Mouse (Mus musculus) cerebellum, adult 11 months (tissue): ENCODE measurements around the gene Cd28.

Source experiments
- DNase-seq: peaks from one replicate; pipeline ENCODE4 v3.0.0; 2022

The Cd28 gene

DNA sequence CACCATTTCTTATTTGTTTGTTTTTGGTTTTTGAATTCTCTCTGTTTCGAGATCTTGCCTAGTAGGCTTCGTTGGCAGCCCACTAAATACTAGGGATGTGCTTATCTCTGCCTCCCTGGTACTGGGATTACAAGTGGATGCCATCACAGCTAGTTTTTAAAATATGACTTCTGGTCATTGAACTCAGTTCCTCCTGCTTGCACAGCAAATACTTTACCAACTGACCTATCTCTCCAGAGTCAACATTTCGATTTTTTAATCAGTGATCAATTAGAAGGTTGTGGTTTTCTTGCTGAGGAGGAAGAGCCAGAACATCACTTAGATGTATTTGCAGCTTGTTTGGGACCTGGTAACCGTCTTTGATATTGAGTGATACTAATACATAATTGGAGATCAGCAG lies 34.4 kb downstream of the Cd28 start:
- no peak for DNase-seq

DNA sequence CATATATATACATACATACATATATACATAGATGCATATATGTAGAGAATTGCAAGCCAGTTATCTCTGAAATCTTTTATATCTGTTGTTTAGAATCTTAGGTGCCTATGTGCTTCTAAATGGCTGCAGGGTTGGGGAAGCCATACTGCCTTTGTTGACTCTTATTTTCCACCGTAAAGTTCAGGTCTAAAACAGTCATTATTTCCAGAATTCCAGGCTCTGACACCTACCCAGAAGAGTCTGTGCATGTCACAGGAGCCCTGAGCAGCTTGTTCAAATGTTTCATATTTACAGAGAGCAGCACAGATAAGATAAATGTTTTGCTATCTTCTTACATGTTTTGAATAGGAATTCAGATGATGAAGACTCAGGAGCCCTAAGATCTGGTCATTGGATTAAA lies 36.4 kb downstream of the Cd28 start:
- DNase-seq = no peak

DNA sequence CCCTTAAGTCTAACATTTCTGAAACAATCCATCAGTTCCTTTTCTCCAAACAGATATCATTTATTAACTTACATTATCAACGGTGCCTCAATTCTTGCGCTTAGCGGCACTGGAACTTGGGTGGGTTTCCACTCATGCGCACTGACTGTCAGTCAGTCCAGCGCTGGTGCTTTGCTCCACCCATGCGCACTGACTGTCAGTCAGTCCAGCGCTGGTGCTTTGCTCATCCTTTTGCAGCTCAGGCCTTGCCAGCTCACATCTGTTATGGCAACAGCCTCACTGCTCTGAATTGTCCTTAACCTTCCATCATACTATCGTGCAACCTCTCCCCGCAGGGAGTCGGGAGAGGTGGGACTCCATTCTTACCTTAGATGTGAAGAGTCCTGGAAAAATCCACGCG lies 37.4 kb downstream of the Cd28 start:
- DNase-seq = no peak

DNA sequence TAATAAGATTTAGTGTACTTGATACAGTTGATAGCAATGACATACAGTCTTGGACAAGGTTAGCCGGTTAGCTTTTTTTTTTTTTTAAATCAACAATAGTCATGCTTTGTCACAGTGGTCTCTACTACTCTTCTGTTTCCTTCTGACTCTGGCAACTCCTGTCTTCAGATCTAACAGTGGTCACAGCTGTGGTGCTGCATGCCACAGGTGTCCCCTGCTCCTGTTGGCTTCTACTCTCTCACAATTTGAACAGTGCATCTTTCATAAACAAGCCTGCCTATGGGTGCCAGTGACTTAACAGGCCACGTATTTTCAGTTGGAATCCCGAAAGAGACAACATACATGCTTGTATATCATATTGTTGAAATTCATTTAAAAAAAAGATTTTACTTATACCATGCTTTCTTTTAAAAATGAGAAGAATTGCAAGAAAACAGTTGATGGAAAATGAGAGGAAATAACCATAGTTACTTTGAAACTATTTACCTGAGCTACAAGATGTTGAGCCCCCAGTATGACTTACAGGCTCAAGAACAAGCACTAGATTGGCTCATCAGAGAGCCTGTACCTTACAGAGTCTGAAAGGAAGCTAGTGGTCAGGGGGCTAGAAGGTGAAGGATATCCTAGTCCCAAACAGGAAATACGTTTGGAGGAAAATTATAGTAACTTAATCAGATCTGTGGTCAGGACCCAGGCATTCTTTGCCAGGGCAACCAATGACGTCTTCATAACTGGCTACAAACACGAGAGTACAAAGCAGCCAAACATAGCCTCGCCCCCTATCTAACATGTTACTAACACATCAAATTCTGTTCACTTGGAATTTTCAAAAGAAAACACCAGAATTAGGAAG lies 39.0 kb downstream of the Cd28 start:
- DNase-seq = no peak

DNA sequence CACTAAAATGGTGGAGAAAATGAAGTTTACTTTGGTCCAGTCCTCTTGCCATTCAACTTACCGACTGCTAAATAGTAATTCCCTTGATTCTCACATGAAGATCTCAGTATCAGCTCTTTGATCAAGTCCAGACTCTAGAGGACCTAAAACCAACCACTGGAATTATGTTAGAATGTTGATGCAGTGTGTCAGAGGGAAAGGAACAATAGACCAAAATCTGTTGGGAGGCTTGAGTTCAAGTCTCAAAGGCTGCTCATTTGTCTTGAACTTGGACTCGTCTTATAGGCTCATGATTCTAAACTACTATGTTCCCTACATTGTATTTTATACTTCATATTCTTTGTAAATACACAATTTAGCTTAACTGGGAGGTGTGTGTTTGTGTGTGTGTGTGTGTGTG lies 41.0 kb downstream of the Cd28 start:
- DNase-seq = no peak

DNA sequence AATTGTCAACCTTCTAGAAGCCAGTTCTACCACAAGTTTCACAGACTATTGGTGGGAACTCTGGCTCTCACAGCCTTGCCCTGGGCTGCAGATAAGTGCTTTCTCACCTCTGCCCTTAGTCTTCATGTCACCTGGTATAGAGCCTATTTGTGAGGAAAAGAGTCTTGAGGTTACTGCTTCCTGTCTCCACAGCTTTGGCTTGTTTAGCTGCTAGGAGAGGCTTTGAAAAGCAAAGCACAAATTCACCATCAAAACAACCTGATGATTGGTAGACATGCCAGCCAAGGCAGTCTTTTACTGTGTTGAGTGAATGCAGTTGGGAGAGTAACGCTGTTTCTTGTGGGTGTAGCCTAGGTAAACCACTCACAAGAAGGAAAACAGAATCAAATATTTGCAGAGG lies 41.6 kb downstream of the Cd28 start:
- DNase-seq = no peak

DNA sequence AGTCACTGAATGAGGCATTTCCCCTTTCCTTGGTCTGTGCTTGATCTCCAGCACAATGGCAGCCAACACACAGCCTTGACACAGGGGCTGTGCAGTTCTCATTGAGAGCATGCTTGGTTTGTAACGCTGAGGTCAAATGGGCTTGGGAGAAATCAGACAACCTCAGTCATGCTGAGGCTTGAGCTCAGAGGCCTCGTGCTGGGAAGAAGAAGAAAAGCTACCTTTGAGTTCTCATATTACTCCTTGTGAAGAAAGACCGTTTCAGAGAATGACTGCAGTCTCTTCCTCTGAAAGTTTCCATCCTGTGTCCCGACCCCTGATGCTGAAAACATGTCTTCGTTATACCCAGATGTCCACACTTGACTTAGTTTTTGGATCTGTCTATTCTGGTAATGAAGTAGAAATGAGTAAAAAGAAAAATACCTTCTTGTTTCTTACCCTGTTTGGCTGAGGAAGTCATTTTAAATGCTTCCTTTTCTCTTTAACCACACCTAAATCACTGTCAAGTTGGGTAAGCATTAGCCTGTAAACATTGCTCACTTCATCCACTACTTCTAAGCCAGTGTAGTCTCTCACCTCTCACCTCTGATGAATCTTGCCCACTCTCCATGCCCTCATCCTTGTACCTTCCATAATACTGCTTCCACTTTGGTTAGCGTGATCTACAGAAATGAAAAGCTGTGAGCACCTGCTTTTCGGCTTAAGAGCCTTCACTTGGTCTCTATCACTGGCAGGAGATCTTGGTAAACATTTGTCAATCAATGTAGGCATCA lies 43.1 kb downstream of the Cd28 start:
- DNase-seq = no peak

DNA sequence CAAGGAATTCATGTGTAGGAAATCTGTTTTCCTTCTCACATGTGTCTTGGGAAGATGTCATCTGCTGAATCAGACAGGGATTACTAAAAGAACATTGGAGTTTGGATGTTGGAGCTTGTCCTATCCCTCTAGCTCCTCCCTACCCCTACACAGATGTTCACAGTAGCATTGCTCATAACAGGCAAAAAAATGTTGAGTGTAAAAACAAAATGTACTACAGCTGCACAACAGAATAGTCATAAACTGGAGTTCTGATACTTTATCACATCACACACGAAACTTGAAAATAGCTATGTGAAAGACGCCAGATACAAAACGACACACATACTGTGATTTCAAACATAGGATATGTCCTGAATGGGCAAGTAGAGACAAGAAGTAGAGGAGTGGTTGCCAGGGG lies 43.9 kb downstream of the Cd28 start:
- DNase-seq = no peak

DNA sequence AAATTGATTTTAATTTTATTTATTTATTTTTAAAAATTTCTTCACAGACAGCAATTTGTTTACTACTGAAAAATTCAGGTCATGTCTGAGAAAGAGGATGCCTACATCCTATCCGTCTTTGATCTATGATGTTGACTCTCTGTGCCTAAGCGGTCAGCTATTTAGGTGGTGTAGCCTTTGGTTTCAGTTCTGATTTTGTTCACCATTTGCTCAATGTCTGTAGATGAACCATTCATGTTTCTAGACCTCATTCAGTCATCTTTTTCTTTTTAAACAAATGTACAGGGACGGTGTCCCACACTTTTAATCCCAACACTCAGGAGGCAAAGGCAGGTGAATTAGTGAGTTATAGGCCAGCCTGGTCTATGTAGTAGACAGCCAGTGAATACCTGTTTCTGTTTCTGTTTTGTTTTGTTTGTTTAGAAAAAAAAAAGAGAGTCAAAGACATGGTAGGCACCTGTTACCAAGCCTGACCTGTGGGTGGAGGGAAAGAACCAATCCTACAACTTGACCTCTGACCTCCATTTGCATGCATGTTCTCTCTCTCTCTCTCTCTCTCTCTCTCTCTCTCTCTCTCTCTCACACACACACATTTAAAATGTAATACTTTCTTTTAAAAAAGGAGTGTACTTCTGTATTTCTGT lies 45.0 kb downstream of the Cd28 start:
- DNase-seq = no peak

DNA sequence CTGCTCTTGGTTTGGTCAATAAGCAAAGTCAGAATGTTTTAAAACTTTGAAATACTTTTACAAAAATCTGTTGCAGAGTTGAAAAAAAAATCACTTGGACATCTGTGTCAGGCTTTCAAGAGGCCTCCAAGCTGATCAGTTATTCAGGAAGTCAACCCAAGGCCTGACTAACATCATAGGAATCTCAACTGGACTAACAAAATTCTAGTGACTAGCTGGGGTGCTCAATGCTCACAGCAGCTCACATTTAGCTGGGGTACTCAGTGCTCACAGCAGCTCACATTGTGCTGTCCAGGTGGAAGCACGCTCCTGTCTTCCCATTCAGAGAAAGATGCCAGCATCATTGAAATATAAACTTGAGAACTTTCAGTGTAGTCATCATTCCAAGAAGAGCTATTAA lies 45.9 kb downstream of the Cd28 start:
- no peak for DNase-seq

DNA sequence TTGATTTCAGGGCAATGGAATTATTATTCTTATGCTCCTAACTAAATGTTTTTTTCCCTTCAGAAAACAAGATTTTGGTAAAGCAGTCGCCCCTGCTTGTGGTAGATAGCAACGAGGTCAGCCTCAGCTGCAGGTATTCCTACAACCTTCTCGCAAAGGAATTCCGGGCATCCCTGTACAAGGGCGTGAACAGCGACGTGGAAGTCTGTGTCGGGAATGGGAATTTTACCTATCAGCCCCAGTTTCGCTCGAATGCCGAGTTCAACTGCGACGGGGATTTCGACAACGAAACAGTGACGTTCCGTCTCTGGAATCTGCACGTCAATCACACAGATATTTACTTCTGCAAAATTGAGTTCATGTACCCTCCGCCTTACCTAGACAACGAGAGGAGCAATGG lies 46.3 kb downstream of the Cd28 start:
- DNase-seq = no peak

DNA sequence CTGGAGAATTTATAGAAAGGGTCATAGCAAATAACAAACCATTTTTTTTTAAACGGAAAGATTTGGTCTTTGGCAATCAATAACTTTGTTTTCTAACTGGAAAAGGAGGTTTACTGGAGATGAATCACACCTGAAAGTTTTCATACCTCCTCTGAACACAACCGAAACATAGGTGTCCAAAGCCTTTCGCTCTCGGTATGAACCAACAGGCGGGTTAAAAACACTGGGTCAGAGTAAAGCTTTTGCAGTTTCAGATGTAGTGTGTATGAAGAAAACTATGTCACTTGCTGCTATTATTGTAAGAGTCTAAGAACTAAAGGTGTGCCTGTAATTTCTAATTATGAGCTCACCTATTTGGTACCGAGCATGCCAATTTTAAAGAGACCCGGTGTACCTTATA lies 55.2 kb downstream of the Cd28 start:
- no peak for DNase-seq

DNA sequence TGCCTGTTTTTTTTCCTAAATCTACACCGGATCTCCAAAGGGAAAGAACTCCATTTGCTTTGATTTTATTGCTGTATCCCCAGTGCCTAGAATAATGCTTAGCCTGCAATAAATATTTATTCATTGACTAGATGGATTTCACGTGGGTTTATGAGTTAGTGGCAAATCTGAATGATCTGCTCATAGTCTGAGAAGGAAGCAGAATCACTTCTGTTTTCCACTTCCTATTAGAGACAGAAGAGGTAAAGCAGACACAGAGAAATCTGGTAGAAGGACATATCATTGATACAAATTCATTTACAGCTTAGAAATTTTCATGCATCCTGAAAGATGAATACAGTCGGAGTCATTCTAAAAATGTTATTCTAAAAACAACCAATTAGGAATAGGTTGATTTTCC lies 56.6 kb downstream of the Cd28 start:
- DNase-seq = no peak

DNA sequence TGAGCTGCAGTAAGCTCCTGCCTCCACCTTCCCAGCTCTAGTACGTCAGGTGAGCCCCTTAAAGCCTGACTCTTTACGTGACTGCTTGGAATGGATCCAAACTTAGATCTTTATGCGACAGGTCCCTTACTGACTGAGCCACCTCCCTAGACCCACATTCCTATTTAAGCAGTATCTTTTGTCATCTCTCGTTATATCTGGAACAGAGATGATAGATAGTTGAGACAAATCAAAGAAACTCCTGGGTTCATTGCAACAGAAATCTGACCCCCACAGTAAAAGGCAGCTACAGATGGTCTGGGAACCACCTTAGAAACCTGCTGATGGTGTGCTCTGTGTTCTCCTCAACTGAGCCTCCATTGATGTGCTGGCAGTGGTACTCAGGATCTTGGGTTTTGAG lies 59.6 kb downstream of the Cd28 start:
- DNase-seq = no peak

DNA sequence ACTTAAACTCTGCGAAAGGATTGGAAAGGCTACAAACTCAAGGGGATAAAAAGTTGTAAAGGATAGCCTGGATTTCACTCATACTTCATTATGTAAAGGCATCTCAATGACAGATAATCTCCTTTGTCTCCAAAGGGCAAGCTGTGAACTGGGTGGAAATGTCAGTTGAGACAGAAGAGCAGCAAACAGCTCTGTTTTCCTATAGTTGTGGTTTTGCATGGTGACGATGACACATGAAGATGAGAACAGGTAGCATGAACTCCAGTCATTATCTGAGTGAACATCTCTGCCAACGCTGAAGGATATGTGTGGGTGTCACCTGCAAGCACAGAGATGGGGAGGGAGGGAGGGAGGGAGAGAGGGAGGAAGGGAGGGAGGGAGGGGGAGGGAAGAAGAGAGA lies 60.3 kb downstream of the Cd28 start:
- no peak for DNase-seq

DNA sequence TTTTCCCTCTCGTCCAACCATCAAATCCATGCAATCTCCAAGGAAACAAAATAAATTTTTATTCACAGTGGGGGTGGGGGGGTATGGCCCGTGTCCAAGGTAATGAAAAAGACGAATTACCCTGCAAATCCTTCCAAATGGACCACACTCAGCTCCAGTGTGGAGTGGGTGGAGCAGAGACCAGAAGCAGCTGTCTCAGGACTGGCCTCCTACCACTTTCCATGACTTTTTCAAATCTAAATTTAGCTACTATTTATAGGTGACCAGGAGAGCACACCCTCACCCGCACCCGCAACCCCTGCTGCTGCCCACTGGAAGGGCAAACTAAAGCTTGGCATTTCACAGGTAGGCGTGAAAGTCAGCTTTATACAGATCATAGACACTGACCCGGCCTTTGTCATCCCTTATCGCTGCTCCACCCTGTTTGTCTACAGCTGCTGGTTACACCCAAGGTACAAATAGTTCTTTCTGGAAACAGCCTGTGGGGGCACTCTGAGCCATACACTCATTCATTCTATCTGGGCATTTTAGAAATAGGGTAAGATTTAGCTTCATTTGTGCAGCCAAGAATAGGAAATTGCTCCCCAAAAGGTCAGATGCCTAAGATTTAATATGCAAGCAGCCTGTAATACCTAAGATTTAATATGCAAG lies 62.0 kb downstream of the Cd28 start:
- no peak for DNase-seq

DNA sequence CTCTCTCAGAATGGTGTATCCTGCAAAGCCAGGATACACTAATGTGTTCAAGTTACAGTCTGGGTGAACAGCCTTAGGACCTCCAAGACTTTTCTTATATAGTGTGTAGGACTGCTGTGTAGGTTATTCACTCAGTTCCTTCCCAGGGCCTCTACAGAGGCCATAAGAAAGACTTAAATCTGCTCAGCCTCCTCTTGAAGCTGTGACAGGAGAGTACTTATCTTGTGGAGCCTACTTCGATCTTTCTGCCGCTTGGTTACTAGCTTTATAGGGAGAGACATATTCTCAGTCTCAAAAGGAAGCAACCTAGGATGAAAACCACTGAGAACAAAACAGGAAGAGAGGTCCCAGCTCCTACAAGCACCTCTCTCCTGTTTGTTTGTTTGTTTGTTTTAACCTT lies 62.6 kb downstream of the Cd28 start:
- no peak for DNase-seq

DNA sequence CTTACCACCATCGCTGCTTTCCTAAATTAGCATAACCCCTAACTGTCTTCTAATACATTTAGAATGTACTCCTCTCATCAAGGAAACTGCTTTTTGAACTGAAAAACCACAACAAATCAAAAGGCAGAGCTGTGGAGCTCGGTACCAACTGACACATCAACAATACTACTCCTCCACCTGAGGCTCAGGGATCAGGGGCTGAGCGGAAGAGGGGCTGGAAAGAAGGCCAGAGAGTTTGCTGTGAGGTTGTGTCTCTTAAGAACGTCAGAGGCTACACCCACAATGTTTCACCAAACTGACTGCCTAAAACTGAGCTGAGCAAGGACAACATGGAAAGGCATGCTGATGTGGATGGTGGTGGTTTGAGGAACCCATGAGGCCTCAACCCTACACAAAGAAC lies 65.1 kb downstream of the Cd28 start:
- no peak for DNase-seq

DNA sequence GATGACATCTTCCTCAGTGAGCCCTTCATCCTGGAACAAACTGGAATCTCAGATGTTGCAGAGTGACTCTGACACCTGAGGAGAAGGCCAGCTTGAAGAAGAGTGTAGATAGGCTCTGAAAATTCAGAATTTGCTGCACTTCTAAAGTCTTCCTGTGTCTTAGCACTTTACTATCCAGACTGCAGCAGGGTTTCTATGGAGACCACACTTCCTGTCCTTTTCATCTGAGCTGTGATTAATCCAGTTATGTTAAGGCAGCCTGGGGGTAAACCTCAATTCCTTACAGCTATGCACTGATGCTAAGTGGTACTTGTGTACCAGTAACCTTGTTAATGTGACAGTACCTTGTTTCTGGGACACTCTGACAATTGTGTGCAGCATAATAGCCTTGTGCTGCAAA lies 77.1 kb downstream of the Cd28 start:
- DNase-seq = no peak

DNA sequence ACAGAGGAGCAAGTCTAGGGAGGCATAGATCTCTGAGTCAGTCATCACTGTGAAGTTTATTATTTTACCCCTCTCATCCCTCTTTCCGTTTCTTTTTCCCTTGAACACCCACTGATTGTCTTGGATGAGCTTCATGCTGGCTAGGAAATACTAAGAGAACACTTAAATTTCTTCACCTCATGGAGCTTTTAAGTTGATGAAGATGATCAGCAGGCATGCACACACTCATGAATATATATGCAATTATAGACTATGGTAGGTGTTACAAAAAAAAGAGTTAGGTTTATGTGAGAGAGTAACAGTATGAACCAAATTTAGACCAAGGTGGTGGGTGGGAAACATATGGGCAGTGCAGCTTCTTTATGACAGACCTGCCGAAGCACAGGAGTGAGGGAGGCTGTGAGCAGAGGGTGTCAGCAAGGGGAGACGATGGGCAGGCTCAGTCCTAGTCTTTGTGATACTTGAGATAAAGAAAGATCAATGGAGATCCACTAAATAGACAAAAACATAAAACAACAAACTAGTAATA lies 79.1 kb downstream of the Cd28 start:
- no peak for DNase-seq

DNA sequence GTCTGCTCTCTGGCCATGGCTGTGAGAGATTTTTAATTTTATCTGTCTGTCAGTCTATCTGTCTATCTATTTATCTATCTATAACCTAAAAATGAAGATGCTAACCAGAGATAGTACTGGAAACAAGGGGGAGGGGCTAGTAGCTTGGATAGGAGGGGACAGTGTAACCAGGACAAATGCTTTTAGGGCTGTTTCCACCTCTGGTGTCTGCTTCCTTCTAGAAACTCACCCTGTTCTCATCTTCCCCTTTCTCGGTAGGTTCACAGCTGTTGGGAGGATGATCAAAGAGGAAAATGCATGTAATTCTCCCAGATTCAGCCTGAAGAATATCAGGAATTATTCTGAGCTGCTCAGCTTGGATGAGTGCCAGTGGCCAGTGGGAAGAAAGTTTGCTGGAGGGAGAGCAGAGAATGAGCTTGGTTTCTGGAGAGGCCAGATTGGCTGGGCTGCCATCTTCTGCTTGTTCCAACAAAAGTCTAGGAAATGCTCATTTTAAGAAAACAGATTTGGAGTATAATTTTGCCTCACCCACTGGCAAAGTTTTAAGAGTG lies 83.3 kb downstream of the Cd28 start:
- DNase-seq = no peak

DNA sequence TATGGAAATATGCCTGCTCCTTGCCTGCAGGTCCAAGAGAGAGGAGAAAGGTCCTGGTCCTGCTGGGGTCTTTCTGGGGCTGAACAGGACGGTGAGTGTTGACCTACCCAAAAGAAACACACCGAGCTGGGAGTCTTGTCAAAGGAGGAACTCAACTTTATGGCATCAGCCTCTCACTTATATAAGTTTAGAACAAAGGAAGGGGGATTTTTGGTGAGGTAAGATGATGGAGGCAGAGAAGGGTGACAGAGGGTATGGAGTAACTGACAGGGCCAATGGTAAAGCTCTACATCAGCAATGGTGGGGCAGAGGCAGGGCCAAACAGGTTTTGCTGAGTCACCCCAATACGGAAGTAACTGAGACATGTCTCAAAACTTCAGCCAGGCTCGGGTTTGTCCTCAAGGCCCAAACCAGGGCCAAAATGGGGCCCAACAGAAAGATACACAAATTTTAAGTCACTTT lies 84.6 kb downstream of the Cd28 start:
- no peak for DNase-seq
